Mouse (Mus musculus) ES-Bruce4 (cell line): ENCODE results near the gene Ocrl. TPM values are rescaled to one million over a fixed set of nuclear protein-coding genes. Genes with fewer than 3 reads are reported as not detected.

Experiments
- H3K27ac ChIP-seq: 2 replicates; pipeline ENCODE4 v1.5.1; 2012; ENCODE audit warnings: low read length, inconsistent platforms; ENCODE audit not compliant: insufficient read depth
- H3K27me3 ChIP-seq: 2 replicates; pipeline ENCODE4 v1.6.1; 2012; ENCODE audit warnings: mild to moderate bottlenecking, low read length, inconsistent platforms; ENCODE audit not compliant: control insufficient read depth, poor library complexity, insufficient read depth, severe bottlenecking
- H3K36me3 ChIP-seq: 2 replicates; pipeline ENCODE4 v1.6.1; 2012; ENCODE audit warnings: inconsistent platforms, mild to moderate bottlenecking, low read length, moderate library complexity; ENCODE audit not compliant: control insufficient read depth, poor library complexity, insufficient read depth, severe bottlenecking
- H3K4me1 ChIP-seq: one replicate; pipeline ENCODE4 v1.8.1; 2011; ENCODE audit warnings: low read length; ENCODE audit not compliant: control insufficient read depth, insufficient read depth
- H3K4me3 ChIP-seq: 2 replicates; pipeline ENCODE4 v1.5.1; 2011; ENCODE audit warnings: low read depth, mild to moderate bottlenecking, low read length
- H3K9ac ChIP-seq: 2 replicates; pipeline ENCODE4 v1.6.1; 2012; ENCODE audit warnings: low read depth, mild to moderate bottlenecking, inconsistent platforms; ENCODE audit not compliant: poor library complexity, severe bottlenecking
- H3K9me3 ChIP-seq: replicated peaks from 2 replicates; pipeline ENCODE4 v1.6.1; 2012; ENCODE audit warnings: mild to moderate bottlenecking, low read length, inconsistent platforms; ENCODE audit not compliant: control insufficient read depth, poor library complexity, insufficient read depth, severe bottlenecking
- CTCF ChIP-seq: IDR thresholded peaks from one replicate; pipeline ENCODE4 v1.8.1; 2011; ENCODE audit warnings: low read depth, low read length
- EP300 ChIP-seq: IDR thresholded peaks from 2 replicates; pipeline ENCODE4 v1.6.1; 2011; ENCODE audit warnings: low read depth, low read length; ENCODE audit not compliant: insufficient read depth
- POLR2A ChIP-seq: IDR thresholded peaks from one replicate; pipeline ENCODE4 v1.8.1; 2011; ENCODE audit warnings: low read length; ENCODE audit not compliant: insufficient read depth
- polyA plus RNA-seq: library from polyadenylated mRNA; stranded (reverse); fragments of >200 nt; gene quantifications from 2 replicates; pipeline ENCODE4 v1.2.4, GENCODE M21; 2011; ENCODE audit warnings: low read depth; ENCODE audit not compliant: missing spikeins, insufficient read depth, insufficient read length

Gene Ocrl
- polyA plus RNA-seq, 1 experiment, result 45.1 TPM

- Histone ChIP-seq H3K4me1 (no peaks in the 10 kb centered on the region), H3K4me3 (no peak overlapping the region), H3K27me3 (no peaks in the 10 kb centered on the region), H3K27ac (no peak overlapping the region), H3K9ac (no peak overlapping the region), H3K36me3 (no peaks in the 10 kb centered on the region), H3K9me3 (no peaks in the 10 kb centered on the region)
- TF ChIP-seq CTCF, result no peak
- TF ChIP-seq EP300, result no peak
- no peak for TF ChIP-seq POLR2A
Observed at GRCm38 (mm10) chrX:47988024-47988423, 75.8 kb downstream of the Ocrl start.

- no peaks in the 10 kb centered on the region for H3K27me3 ChIP-seq
- no peaks in the 10 kb centered on the region for H3K9me3 ChIP-seq
- H3K4me3 ChIP-seq, result no peak overlapping the region
- TF ChIP-seq POLR2A, result no peak
- peak; percentile 59 for TF ChIP-seq CTCF
- H3K36me3 ChIP-seq, result no peaks in the 10 kb centered on the region
- no peaks in the 10 kb centered on the region for H3K4me1 ChIP-seq
- no peak overlapping the region for H3K27ac ChIP-seq
- no peak overlapping the region for H3K9ac ChIP-seq
Observed at GRCm38 (mm10) chrX:47992606-47993005, 80.4 kb downstream of the Ocrl start.

DNA sequence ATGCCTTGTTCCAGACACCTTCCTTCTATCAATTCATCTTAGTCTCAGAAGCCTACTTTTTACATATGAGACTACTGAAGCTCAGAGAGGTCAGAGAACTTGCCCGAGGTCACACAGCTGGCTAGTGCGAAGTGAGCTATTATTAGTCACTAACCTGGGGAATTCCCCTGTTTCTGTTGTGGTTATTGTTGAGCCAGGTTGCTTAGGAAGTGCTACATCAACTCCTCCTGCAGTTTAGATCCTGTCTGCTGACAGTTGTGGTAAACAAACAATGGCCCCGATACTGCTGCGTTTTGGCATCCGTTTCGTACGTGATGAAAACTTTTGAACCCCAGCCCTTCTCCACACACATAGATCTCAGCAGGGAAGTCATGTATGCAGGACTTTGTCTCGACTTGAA is 86.2 kb downstream of the Ocrl start:
- Histone ChIP-seq H3K27me3 (no peaks in the 10 kb centered on the region), H3K9me3 (no peaks in the 10 kb centered on the region), H3K4me3 (no peak overlapping the region), H3K9ac (no peak overlapping the region), H3K27ac (no peak overlapping the region), H3K4me1 (no peaks in the 10 kb centered on the region), H3K36me3 (no peaks in the 10 kb centered on the region)
- TF ChIP-seq POLR2A (no peak), CTCF (no peak), EP300 (no peak)

- H3K27ac ChIP-seq, result no peak overlapping the region
- H3K4me1 ChIP-seq, result no peaks in the 10 kb centered on the region
- H3K9ac ChIP-seq, result no peak overlapping the region
- TF ChIP-seq EP300, result no peak
- no peak for TF ChIP-seq POLR2A
- no peak for TF ChIP-seq CTCF
- no peak overlapping the region for H3K4me3 ChIP-seq
- H3K36me3 ChIP-seq, result no peaks in the 10 kb centered on the region
- H3K27me3 ChIP-seq, result no peaks in the 10 kb centered on the region
- no peaks in the 10 kb centered on the region for H3K9me3 ChIP-seq
Observed at GRCm38 (mm10) chrX:48001151-48001550, 89.0 kb downstream of the Ocrl start.

DNA sequence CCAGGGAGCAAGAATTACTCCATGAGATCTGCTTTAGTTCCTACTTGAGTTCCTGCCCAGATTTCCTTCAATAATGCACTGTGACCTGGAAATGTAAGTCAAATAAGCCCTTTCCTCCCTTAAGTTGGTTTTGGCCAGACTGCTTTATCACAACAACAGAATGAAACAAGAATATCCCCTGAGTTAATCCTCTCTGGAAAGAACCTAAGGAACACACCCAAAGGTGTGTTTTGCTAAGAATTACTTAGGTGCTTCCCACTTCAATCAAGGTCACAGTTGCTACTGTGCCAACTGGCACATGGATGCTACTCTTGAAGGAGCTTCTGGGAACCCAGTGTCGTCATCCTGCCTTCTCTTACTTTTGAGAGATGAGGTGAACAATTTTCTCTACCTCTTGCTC is 92.6 kb downstream of the Ocrl start:
- H3K9ac ChIP-seq, result no peak overlapping the region
- no peaks in the 10 kb centered on the region for H3K27me3 ChIP-seq
- no peaks in the 10 kb centered on the region for H3K4me1 ChIP-seq
- H3K9me3 ChIP-seq, result no peaks in the 10 kb centered on the region
- H3K36me3 ChIP-seq, result no peaks in the 10 kb centered on the region
- H3K4me3 ChIP-seq, result no peak overlapping the region
- no peak overlapping the region for H3K27ac ChIP-seq
- TF ChIP-seq CTCF, result no peak
- TF ChIP-seq POLR2A, result no peak
- TF ChIP-seq EP300, result no peak

DNA sequence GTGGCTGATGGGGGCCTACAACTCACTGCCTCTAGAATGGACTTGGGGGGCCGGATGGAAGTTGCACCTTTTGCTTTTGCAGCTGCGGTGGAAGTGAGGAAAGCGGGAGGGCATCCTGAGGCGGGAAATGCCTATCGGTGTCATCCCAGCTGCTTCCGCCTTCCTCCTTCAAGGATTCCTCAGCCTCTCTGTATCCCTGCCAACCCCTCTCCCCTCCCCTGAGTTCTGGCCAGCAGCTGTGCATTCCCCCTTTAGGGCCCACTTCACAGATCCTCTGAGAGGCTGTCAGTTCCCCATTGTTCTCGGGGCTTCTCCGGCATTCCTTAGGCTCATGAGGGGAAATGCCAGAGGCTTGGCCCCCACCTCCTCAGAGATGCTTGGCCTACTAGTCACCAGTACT is 93.9 kb downstream of the Ocrl start:
- no peak overlapping the region for H3K9ac ChIP-seq
- no peaks in the 10 kb centered on the region for H3K36me3 ChIP-seq
- TF ChIP-seq POLR2A (no peak), EP300 (no peak), CTCF (no peak)
- no peaks in the 10 kb centered on the region for H3K27me3 ChIP-seq
- H3K4me3 ChIP-seq, result no peak overlapping the region
- no peaks in the 10 kb centered on the region for H3K4me1 ChIP-seq
- no peak overlapping the region for H3K27ac ChIP-seq
- no peaks in the 10 kb centered on the region for H3K9me3 ChIP-seq
